Mouse (Mus musculus) E14TG2a.4 (cell line): ENCODE measurements around the gene Tysnd1.

Source experiments
- CTCF ChIP-seq: conservative IDR thresholded peaks from 2 replicates; pipeline ENCODE4 v1.5.1; 2014; ENCODE audit warnings: low read length
- NANOG ChIP-seq: IDR thresholded peaks from 2 replicates; pipeline ENCODE4 v1.6.1; 2014; ENCODE audit warnings: borderline replicate concordance, low read length, mixed read lengths
- POU5F1 ChIP-seq: IDR thresholded peaks from 2 replicates; pipeline ENCODE4 v1.6.1; 2014; ENCODE audit warnings: low read length, borderline replicate concordance

GRCm38 (mm10) chr10:61647790-61648736 lies 47.3 kb upstream of the Tysnd1 start, which contains the start of gene Ppa1:
- TF ChIP-seq CTCF (no peak), NANOG (no peak), POU5F1 (no peak)
